Mouse (Mus musculus) liver, adult 2 months (tissue): ENCODE results near the gene Ric8a. TPM values are rescaled to one million over a fixed set of nuclear protein-coding genes. Genes with fewer than 3 reads are reported as not detected.

Experiments
- DNase-seq: peaks from one replicate; pipeline ENCODE4 v3.0.0-alpha.2; 2011; ENCODE audit warnings: low read depth, low spot score; ENCODE audit errors: extremely low read depth
- H3K27ac ChIP-seq: fragments of 200-500 bp; replicated peaks from 2 replicates; pipeline ENCODE4 v1.5.1; 2012; ENCODE audit warnings: low read depth, mild to moderate bottlenecking, control low read depth, inconsistent platforms, low read length; ENCODE audit not compliant: insufficient read depth
- H3K27me3 ChIP-seq: fragments of 200-500 bp; 2 replicates; pipeline ENCODE4 v1.6.1; 2012; ENCODE audit warnings: mild to moderate bottlenecking, moderate library complexity, low read length, inconsistent platforms; ENCODE audit not compliant: control insufficient read depth, insufficient read depth
- H3K36me3 ChIP-seq: fragments of 200-500 bp; 2 replicates; pipeline ENCODE4 v1.6.1; 2012; ENCODE audit warnings: low read length, inconsistent platforms; ENCODE audit not compliant: control insufficient read depth, insufficient read depth
- H3K4me1 ChIP-seq: fragments of 200-500 bp; 2 replicates; pipeline ENCODE4 v1.6.1; 2011; ENCODE audit warnings: low read length; ENCODE audit not compliant: control insufficient read depth, insufficient read depth
- H3K4me3 ChIP-seq: fragments of 200-500 bp; 2 replicates; pipeline ENCODE4 v1.5.1; 2011; ENCODE audit warnings: low read depth, mild to moderate bottlenecking, control low read depth, low read length, moderate library complexity; ENCODE audit not compliant: insufficient read depth
- H3K79me2 ChIP-seq: fragments of 200-500 bp; 2 replicates; pipeline ENCODE4 v1.6.1; 2012; ENCODE audit warnings: inconsistent platforms, mild to moderate bottlenecking, low read length, moderate library complexity; ENCODE audit not compliant: control insufficient read depth, insufficient read depth
- H3K9ac ChIP-seq: fragments of 200-500 bp; 2 replicates; pipeline ENCODE4 v1.6.1; 2012; ENCODE audit warnings: low read depth, mild to moderate bottlenecking, control low read depth, inconsistent platforms, low read length
- CTCF ChIP-seq: fragments of 200-500 bp; IDR thresholded peaks from 2 replicates; pipeline ENCODE4 v1.5.1; 2011; ENCODE audit warnings: low read depth, low read length, control low read depth
- POLR2A ChIP-seq: fragments of 200-500 bp; IDR thresholded peaks from 2 replicates; pipeline ENCODE4 v1.6.1; 2011; ENCODE audit warnings: low read length, control low read depth; ENCODE audit not compliant: insufficient read depth; ENCODE audit errors: extremely low read depth
- WGBS: fragments of 180-500 bp; shearing (Covaris S2); methylation state at CpG from one replicate; pipeline ENCODE4 v1.1.7; 2018; 5-methylcytosine and 5-hydroxymethylcytosine counted together
- polyA plus RNA-seq: library from polyadenylated mRNA; depleted of rRNA; stranded (reverse); fragments of >200 nt; gene quantifications from 2 replicates; pipeline ENCODE4 v1.2.3, GENCODE M21; 2012
- total RNA-seq: library from RNA; depleted of rRNA; stranded (reverse); fragments of >200 nt; gene quantifications from 2 replicates; pipeline ENCODE4 v1.2.3, GENCODE M21; 2014

Gene Ric8a
- total and polyA plus RNA-seq, 2 experiments = 17.5 to 34.4 TPM

DNA sequence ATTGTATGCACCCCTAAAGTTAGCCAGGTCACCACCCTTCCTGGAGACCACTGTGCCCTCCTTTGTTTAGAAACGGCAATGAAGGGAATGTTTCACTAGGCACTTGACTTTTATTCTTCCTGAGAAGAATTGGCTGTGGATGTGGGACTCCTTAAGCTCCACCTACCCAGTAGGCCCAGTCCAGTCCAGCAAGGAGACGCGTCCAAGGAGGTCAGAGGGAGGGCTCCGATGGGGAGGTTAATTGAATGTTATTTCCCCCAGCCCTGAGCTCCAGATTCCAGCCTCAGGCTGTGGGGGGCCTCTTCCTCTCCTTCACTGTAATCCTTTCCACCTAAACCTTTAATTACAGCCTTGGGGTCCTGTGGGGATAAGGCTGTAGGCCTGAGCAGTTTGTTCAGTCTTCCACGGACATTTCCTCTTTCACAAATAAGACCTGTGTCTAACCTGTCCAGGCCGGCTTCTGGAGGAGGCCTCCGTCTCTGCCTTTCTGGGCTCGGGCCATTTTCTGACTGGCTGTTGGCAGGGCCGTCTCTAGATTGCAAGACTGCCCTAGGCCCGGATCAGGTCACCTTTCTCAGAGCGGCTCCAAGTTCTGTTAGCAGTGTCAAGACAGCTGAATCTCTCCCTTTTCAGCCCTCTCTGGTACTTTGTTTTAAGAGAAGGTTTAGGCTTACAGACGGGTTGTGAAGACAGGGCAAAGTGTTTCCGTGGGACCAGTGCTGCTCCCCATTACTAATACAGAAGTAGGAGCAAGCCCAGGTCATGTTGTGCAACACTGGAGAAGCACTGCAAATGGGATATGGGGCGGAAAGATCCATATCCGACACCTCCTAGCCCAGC is 45.5 kb downstream of the Ric8a start:
- DNase-seq = peak; percentile 77
- Histone ChIP-seq H3K27ac (peak overlapping the region; percentile 57), H3K9ac (peak overlapping the region; percentile 20; the same call in 1 of the 2 replicates), H3K4me1 (peaks cover 10% of the 10 kb centered on the region), H3K27me3 (no peaks in the 10 kb centered on the region), H3K4me3 (no peak overlapping the region), H3K79me2 (peaks cover 5% of the 10 kb centered on the region; the same call in 1 of the 2 replicates), H3K36me3 (peaks cover 3% of the 10 kb centered on the region; the same call in 1 of the 2 replicates)
- WGBS = 41% methylated on average over 15 of the region's 15 CpGs
- TF ChIP-seq POLR2A = no peak
- no peak for TF ChIP-seq CTCF

DNA sequence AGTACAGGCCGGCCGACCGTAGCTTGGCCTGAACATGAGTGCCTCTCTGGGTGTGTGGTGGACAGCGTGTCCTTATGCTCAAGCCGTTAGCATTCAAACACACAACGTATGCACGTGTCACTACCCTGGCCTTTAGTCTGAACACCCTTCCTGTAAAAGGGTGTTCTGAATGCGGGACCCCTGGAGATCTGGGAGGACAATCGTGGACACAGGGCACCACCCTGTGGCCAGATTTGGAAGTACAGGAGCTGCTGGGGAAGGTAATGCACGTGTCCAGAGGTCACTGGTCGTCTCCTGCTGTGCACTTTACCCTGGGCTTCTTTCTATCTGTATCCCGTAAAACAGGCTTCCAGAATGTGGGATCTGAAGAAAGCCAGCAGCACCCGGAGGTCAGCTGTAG is 46.5 kb downstream of the Ric8a start:
- Histone ChIP-seq H3K27ac (peak overlapping the region; percentile 57; the same call in 1 of the 2 replicates), H3K9ac (no peak overlapping the region), H3K4me1 (peaks cover 10% of the 10 kb centered on the region), H3K27me3 (no peaks in the 10 kb centered on the region), H3K4me3 (no peak overlapping the region), H3K79me2 (peaks cover 5% of the 10 kb centered on the region; the same call in 1 of the 2 replicates), H3K36me3 (peaks cover 2% of the 10 kb centered on the region; the same call in 1 of the 2 replicates)
- no peak for TF ChIP-seq POLR2A
- TF ChIP-seq CTCF = peak; percentile 81
- 21% methylated on average over 13 of the region's 13 CpGs for whole genome bisulfite sequencing
- peak; percentile 88 for DNase-seq

- H3K4me1 ChIP-seq = peaks cover 19% of the 10 kb centered on the region
- H3K27me3 ChIP-seq = no peaks in the 10 kb centered on the region
- peak; percentile 95 for DNase-seq
- TF ChIP-seq CTCF = no peak
- no peak for TF ChIP-seq POLR2A
- H3K9ac ChIP-seq = peak overlapping the region; percentile 98
- H3K79me2 ChIP-seq = peaks cover 5% of the 10 kb centered on the region; the same call in 1 of the 2 replicates
- WGBS = 26% methylated on average over 2 of the region's 2 CpGs
- peak overlapping the region; percentile 95 for H3K27ac ChIP-seq
- H3K4me3 ChIP-seq = peak overlapping the region; percentile 91
- peaks cover 4% of the 10 kb centered on the region; the same call in 1 of the 2 replicates for H3K36me3 ChIP-seq
Observed at GRCm38 (mm10) chr7:140905642-140906081, 48.9 kb downstream of the Ric8a start.

DNA sequence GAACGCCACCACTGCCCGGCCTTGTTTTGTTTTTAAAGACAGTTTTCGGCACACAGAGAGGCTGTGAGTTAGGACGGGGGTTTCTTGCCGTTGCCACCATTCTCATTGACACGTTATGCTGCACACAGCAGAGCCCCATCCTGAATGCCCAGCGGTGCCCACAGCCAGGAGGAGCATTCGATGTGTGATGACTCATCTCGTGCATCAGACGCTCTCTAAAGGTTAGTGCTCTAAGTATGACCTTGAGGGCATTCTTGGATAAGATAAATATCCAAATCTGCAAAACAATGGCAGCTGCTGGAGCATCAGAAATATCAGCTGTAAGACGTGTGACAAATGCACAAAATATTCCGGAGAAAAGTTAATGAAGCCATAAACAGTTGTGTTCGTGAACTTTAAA is 50.4 kb downstream of the Ric8a start:
- peaks cover 4% of the 10 kb centered on the region; the same call in 1 of the 2 replicates for H3K36me3 ChIP-seq
- H3K4me3 ChIP-seq = peak overlapping the region; percentile 91
- peaks cover 5% of the 10 kb centered on the region; the same call in 1 of the 2 replicates for H3K79me2 ChIP-seq
- peaks cover 26% of the 10 kb centered on the region for H3K4me1 ChIP-seq
- WGBS = 17% methylated on average over 13 of the region's 13 CpGs
- H3K9ac ChIP-seq = peak overlapping the region; percentile 98
- 0 out of 2 replicates have a peak, but pooled peaks have one; percentile 12 for TF ChIP-seq CTCF
- TF ChIP-seq POLR2A = 0 out of 2 replicates have a peak, but pooled peaks have one; percentile 38
- peak; percentile 73 for DNase-seq
- H3K27me3 ChIP-seq = no peaks in the 10 kb centered on the region
- H3K27ac ChIP-seq = peak overlapping the region; percentile 95

DNA sequence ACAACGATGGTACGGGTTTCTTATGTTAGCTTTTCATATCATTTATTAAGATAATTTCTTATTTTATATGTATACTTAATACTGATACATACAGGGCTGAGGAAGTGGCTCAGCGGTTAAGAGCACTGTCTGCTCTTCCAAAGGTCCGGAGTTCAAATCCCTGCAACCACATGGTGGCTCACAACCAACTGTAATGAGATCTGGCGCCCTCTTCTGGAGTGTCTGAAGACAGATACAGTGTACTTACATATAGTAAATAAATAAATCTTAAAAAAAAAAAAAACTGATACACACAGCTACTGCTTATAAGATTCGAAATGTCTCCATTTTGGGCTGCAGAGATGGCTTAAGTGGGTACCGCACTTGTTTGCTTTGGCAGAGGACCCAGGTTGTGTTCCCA is 50.9 kb downstream of the Ric8a start:
- peak overlapping the region; percentile 41 for H3K9ac ChIP-seq
- peaks cover 5% of the 10 kb centered on the region; the same call in 1 of the 2 replicates for H3K79me2 ChIP-seq
- peaks cover 4% of the 10 kb centered on the region; the same call in 1 of the 2 replicates for H3K36me3 ChIP-seq
- WGBS = 25% methylated on average over 7 of the region's 7 CpGs
- peak overlapping the region; percentile 91 for H3K4me3 ChIP-seq
- peak overlapping the region; percentile 95 for H3K27ac ChIP-seq
- H3K27me3 ChIP-seq = no peaks in the 10 kb centered on the region
- DNase-seq = no peak
- H3K4me1 ChIP-seq = peaks cover 27% of the 10 kb centered on the region
- TF ChIP-seq POLR2A = no peak
- TF ChIP-seq CTCF = peak; percentile 25; the same call in 1 of the 2 replicates
